Mouse (Mus musculus) intestine, embryonic 16.5 days (tissue): ENCODE data around the gene Tfip11. TPM values are rescaled to one million over a fixed set of nuclear protein-coding genes. Genes with fewer than 3 reads are reported as not detected.

Source experiments
- ATAC-seq: fragments of 200-750 bp; cut with Nextera tagmentation; 2 replicates; pipeline ENCODE4 v1.8.0; 2017; ENCODE audit warnings: moderate TSS enrichment, moderate library complexity
- H3K27ac ChIP-seq: fragments of 300-500 bp; sonication (generic); 2 replicates; pipeline ENCODE4 v1.5.1; 2014; ENCODE audit warnings: mild to moderate bottlenecking, low read length
- H3K27me3 ChIP-seq: fragments of 300-500 bp; sonication (generic); replicated peaks from 2 replicates; pipeline ENCODE4 v1.6.1; 2014; ENCODE audit warnings: low read length, control low read depth, mixed read lengths; ENCODE audit not compliant: control insufficient read depth, insufficient read depth
- H3K36me3 ChIP-seq: fragments of 300-500 bp; sonication (generic); 2 replicates; pipeline ENCODE4 v1.6.1; 2014; ENCODE audit warnings: low read length, control low read depth; ENCODE audit not compliant: control insufficient read depth, insufficient read depth
- H3K4me1 ChIP-seq: fragments of 300-500 bp; sonication (generic); 2 replicates; pipeline ENCODE4 v1.6.1; 2014; ENCODE audit warnings: low read length, control low read depth, mixed read lengths; ENCODE audit not compliant: control insufficient read depth, insufficient read depth
- H3K4me2 ChIP-seq: fragments of 300-500 bp; sonication (generic); 2 replicates; pipeline ENCODE4 v1.6.1; 2014; ENCODE audit warnings: low read depth, low read length, control low read depth
- H3K4me3 ChIP-seq: fragments of 300-500 bp; sonication (generic); 2 replicates; pipeline ENCODE4 v1.5.1; 2014; ENCODE audit warnings: mild to moderate bottlenecking, low read length
- H3K9ac ChIP-seq: fragments of 300-500 bp; sonication (generic); 2 replicates; pipeline ENCODE4 v1.6.1; 2014; ENCODE audit warnings: low read depth, low read length
- H3K9me3 ChIP-seq: fragments of 300-500 bp; sonication (generic); 2 replicates; pipeline ENCODE4 v1.6.1; 2016; ENCODE audit warnings: low read length, control low read depth; ENCODE audit not compliant: control insufficient read depth
- WGBS: fragments of 180-500 bp; shearing (Covaris S2); extraction: QIAGEN DNeasy Blood & Tissue Kit; methylation state at CpG from one replicate; pipeline ENCODE4 v1.1.7; 2014; 5-methylcytosine and 5-hydroxymethylcytosine counted together
- polyA plus RNA-seq: library from polyadenylated mRNA; unstranded; fragments of >200 nt; fragmentation: Nextera tagmentation; extraction: Ambion mirVana; gene quantifications from 2 replicates; pipeline ENCODE4 v1.2.1, GENCODE M21; 2015

Gene Tfip11
- polyA plus RNA-seq, 1 experiment from 2014 or later = 26.8 TPM

DNA sequence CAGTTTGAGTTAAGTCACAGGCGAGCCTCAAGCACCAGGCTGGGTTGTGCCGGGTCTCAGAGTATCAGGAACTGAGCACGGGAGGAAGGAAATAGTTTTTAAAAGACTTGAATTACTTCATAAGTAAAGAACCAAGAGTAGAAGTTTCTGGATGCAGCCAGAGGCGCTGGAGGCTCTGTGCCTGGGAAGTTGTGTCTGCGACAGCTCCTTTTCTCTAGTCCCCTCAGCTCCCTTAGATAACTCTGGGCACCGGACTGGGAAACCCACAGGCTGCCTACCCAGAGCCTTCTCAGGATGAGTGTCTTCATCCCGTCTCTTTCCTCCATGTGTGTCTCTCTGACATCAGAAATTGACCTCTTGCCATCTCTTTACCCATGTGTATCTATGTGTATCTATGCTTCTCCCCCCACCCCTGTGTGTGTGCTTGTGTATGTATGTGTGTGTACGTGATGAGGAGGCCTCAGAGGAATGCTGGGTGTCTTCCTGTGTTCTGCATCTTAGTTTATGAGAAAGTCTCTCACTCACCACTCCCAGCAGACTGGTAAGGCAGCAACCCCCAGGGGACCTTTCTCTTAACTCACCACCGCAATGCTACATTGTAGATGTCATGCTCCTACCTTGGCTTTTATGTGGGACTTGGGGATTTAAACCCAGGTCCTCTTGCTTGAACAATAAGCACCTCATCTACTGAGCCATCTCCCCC is 43.2 kb upstream of the Tfip11 start:
- no peak overlapping the region for H3K4me3 ChIP-seq
- no peak for ATAC-seq
- H3K27ac ChIP-seq = peak overlapping the region; percentile 20; the same call in 1 of the 2 replicates
- 66% methylated on average over 9 of the region's 9 CpGs for WGBS
- H3K9me3 ChIP-seq = no peaks in the 10 kb centered on the region
- H3K4me1 ChIP-seq = peaks cover 41% of the 10 kb centered on the region
- H3K27me3 ChIP-seq = no peaks in the 10 kb centered on the region
- H3K36me3 ChIP-seq = no peaks in the 10 kb centered on the region
- H3K9ac ChIP-seq = peak overlapping the region; percentile 0; the same call in 1 of the 2 replicates
- H3K4me2 ChIP-seq = no peak overlapping the region

DNA sequence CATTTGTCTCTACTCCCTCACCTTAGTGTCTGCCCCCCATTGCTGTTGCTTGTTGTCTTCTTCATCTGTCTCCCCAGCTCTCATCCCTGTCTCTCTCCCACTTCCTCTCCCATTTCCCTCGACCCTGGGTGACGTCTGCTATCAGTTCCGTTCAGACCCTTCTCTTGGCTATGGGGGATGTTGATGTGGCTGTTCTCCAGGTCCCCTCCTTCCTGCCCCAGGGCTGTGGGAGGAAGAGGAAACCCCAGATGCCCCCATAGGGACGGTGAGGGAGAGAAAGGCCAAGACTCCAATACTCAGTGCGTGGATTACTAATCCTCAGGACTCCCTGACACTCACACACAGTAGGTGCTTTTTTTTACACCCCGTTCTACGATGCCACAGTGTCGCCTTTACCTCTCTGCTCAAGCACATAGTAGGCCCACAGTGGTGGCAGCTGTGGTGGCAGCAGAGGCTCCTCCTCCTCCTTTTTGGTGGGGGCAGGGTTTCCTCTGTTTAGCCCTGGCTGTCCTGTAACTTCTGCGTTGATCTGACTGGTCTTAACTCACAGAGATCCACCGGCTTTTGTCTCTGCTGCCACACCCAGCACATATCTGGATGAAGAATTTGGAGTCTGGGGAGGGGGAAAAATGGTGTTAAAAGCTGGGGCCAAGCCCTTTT is 42.5 kb upstream of the Tfip11 start:
- Histone ChIP-seq H3K4me1 (peaks cover 45% of the 10 kb centered on the region), H3K36me3 (no peaks in the 10 kb centered on the region), H3K4me2 (no peak overlapping the region), H3K9ac (no peak overlapping the region), H3K4me3 (no peak overlapping the region), H3K9me3 (no peaks in the 10 kb centered on the region), H3K27me3 (no peaks in the 10 kb centered on the region), H3K27ac (peak overlapping the region; percentile 52; the same call in 1 of the 2 replicates)
- no peak for ATAC-seq
- 59% methylated on average over 10 of the region's 10 CpGs for WGBS

DNA sequence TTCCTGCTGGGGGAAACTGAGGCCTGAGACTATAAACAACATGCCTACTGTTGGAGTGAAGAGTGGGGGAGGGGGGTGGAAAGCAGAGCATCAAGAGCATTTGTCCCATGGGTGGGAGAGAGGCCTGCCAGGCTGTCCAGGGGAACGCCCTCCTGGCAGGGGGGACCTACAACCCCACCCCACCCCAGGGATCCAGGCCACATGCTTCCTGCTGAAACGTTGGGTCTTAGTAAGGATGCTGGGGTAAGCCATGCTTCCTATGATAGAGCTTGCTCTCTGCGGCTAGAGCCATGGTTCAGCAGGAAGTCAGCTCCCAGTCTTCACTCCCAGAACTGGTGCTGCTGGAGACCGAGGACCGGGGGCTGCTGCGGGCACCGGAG is 42.0 kb upstream of the Tfip11 start:
- peaks cover 46% of the 10 kb centered on the region for H3K4me1 ChIP-seq
- no peak for ATAC-seq
- no peak overlapping the region for H3K4me2 ChIP-seq
- no peaks in the 10 kb centered on the region for H3K9me3 ChIP-seq
- WGBS = 83% methylated on average over 7 of the region's 7 CpGs
- H3K36me3 ChIP-seq = no peaks in the 10 kb centered on the region
- no peaks in the 10 kb centered on the region for H3K27me3 ChIP-seq
- H3K4me3 ChIP-seq = no peak overlapping the region
- H3K27ac ChIP-seq = peak overlapping the region; percentile 52
- no peak overlapping the region for H3K9ac ChIP-seq

DNA sequence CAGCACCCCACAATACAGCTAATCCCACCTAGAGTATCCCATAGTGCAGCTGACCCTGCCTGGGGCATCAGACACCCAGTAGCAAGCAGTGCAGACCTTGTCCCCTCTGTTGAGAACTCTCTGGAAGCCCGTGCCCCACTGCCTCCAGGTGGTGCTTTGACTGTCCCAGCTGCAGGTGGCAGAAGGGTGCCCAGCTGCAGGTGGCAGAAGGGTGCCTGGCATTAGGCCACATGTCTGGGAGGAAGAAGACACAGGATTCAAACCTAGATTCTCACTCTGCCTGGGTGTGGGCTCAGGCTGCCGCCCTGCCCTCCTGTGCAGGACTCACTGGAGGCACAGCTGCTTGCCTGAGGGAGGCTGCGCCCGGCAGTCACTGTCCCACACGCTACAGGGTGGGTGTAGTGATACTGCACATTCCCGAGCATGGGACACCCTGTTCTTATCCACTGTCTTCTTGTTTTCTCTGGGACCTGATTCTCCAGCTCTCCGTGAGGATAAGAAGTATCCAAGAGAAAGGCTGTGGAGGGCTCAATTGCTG is 40.5 kb upstream of the Tfip11 start:
- ATAC-seq = no peak
- 86% methylated on average over 7 of the region's 7 CpGs for WGBS
- H3K4me2 ChIP-seq = no peak overlapping the region
- H3K27ac ChIP-seq = no peak overlapping the region
- no peak overlapping the region for H3K9ac ChIP-seq
- H3K27me3 ChIP-seq = no peaks in the 10 kb centered on the region
- no peaks in the 10 kb centered on the region for H3K36me3 ChIP-seq
- peaks cover 36% of the 10 kb centered on the region for H3K4me1 ChIP-seq
- no peak overlapping the region for H3K4me3 ChIP-seq
- H3K9me3 ChIP-seq = no peaks in the 10 kb centered on the region

DNA sequence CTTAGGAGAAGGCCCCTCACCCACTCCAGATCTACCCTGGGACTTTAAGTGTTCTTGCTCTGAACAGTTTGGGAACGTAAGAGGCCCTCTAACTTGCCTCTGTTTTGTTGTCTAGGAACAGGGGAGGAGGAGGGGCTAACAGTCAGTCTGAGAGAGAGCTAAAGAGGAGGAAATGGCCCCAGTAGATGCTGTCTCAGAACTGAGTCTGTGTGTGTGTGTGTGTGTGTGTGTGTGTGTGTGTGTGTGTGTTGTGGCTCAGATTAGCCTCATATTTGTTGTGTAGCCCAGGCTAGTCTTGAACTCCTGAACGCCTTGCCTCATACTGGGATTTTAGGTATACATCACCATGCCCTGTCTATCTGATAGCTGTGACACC is 39.6 kb upstream of the Tfip11 start:
- H3K9ac ChIP-seq = peak overlapping the region; percentile 36; the same call in 1 of the 2 replicates
- H3K27me3 ChIP-seq = no peaks in the 10 kb centered on the region
- H3K9me3 ChIP-seq = no peaks in the 10 kb centered on the region
- peak overlapping the region; percentile 73 for H3K27ac ChIP-seq
- no peak for ATAC-seq
- 64% methylated on average over 2 of the region's 2 CpGs for WGBS
- no peak overlapping the region for H3K4me3 ChIP-seq
- no peaks in the 10 kb centered on the region for H3K36me3 ChIP-seq
- H3K4me2 ChIP-seq = no peak overlapping the region
- peaks cover 26% of the 10 kb centered on the region for H3K4me1 ChIP-seq

DNA sequence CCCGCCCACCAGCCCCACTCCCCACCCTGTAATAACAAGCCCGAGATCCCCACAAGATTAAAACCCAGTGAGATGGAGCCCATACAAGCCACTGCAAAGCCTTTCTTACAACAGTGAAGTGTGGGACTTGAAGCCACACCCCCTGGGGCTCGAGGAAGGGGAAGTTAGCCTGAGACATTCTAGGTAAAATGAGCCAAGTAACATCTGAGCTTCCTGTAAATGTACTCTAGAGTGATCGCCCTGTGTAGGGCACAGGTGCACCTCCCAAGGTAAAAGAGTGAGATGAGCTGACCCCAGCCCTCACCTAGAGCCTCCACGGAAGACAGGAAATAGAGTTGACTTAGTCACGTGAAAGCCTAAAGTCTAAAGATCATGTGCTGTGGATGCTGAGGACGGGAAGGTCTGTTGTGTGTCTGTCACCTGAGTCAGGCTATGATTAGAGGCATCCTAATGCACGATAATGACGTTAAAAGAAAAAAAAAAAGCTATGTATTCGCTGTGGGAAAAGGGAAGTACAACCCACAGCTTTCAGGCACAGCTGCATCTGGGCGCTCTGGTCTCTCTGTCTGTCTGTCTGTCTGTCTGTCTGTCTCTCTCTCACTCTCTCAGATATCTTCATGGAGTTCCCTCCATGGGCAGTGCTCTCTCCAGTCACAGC is 39.0 kb upstream of the Tfip11 start:
- peak overlapping the region; percentile 73 for H3K27ac ChIP-seq
- no peaks in the 10 kb centered on the region for H3K27me3 ChIP-seq
- WGBS = 55% methylated on average over 11 of the region's 11 CpGs
- peak; percentile 54 for ATAC-seq
- no peak overlapping the region for H3K4me2 ChIP-seq
- H3K9ac ChIP-seq = peak overlapping the region; percentile 36
- no peak overlapping the region for H3K4me3 ChIP-seq
- peaks cover 26% of the 10 kb centered on the region for H3K4me1 ChIP-seq
- H3K9me3 ChIP-seq = no peaks in the 10 kb centered on the region
- H3K36me3 ChIP-seq = no peaks in the 10 kb centered on the region

DNA sequence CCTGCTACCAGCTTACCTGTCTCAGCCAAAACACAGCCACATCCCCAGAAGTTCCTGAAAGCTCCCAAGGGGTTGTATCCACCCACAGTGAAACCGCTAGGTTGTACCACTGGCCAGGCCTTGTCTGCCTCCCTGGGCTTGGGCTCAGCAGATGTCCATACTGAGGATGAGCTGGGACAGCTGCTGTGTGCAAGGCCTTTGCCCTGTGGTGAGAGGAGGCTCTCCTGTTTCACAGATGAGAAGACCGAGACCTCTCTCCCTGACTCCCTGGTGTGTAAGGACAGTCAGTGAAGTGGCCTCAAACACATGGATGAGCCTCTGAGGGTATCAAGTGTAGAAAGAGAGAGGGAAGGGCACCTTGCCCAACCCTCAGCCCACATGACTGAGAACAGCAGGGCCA is 38.5 kb upstream of the Tfip11 start:
- Histone ChIP-seq H3K9ac (peak overlapping the region; percentile 25; the same call in 1 of the 2 replicates), H3K27me3 (no peaks in the 10 kb centered on the region), H3K4me1 (peaks cover 26% of the 10 kb centered on the region), H3K4me3 (no peak overlapping the region), H3K4me2 (no peak overlapping the region), H3K27ac (peak overlapping the region; percentile 73), H3K36me3 (no peaks in the 10 kb centered on the region), H3K9me3 (no peaks in the 10 kb centered on the region)
- WGBS = 80% methylated on average over 2 of the region's 2 CpGs
- no peak for ATAC-seq

DNA sequence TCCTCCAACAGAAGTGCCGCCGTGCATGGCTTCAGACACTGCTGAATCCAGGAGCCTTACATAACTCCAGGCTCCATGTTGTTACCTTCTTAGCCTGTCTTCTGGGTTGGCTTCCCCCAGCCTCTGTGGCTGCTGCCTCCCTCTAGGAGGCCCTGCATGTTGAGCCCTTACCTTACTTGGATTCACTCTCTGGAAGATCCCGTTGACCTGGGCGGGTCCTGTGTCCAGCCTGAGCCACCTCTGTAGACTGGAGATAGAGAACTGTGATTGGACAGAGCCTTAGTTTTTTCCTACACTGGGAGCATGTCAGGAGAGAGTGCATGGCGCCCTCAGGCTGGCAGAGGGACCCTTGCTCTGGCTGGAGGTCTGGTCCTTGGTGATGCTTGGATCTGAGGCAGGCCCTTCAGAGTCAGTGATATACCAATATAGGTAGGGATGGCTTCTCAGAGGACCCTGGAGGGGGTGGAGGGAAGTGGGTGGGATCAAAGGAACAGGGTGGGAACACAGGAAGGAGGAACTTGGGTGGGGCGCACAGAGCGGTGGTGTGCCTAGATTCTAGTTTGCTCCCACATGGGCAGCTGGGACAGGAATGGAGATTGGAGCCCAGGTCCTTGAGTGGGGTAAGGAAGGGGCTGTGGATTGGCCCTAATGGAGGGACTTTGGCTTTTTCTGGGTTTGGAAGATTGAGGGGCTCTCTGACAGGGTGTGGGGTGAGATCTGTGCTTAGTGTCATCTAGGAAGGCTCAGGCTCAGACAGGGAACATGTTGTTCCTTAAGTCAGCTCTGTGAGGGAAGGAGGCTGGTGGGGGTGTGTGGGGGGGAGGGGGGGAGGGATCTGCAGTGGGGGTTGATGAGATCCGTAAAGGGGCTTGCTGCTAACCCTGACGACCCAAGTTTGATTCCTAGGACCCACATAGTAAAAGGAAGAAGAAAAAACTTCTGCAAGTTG is 37.7 kb upstream of the Tfip11 start:
- H3K36me3 ChIP-seq = no peaks in the 10 kb centered on the region
- no peaks in the 10 kb centered on the region for H3K27me3 ChIP-seq
- peak overlapping the region; percentile 73; the same call in 1 of the 2 replicates for H3K27ac ChIP-seq
- H3K4me3 ChIP-seq = no peak overlapping the region
- H3K9me3 ChIP-seq = no peaks in the 10 kb centered on the region
- no peak overlapping the region for H3K4me2 ChIP-seq
- H3K4me1 ChIP-seq = peaks cover 29% of the 10 kb centered on the region
- no peak for ATAC-seq
- H3K9ac ChIP-seq = 0 out of 2 replicates have a peak overlapping the region, but pooled peaks have one; percentile 17
- WGBS = 68% methylated on average over 9 of the region's 9 CpGs
